Mouse (Mus musculus) midbrain, embryonic 11.5 days (tissue): ENCODE data around the gene Tax1bp1. TPM values are rescaled to one million over a fixed set of nuclear protein-coding genes. Genes with fewer than 3 reads are reported as not detected.

ENCODE experiments used
- ATAC-seq: fragments of 200-750 bp; cut with Nextera tagmentation; 2 replicates; pipeline ENCODE4 v1.8.0; 2017; ENCODE audit warnings: moderate TSS enrichment, moderate library complexity; ENCODE audit not compliant: low FRiP score
- DNase-seq: peaks from one replicate; pipeline ENCODE4 v3.0.0; 2015; ENCODE audit warnings: low spot score; ENCODE audit errors: missing footprints
- H3K27ac ChIP-seq: fragments of 300-500 bp; sonication (generic); 2 replicates; pipeline ENCODE4 v1.5.1; 2014; ENCODE audit warnings: low read depth, low read length
- H3K27me3 ChIP-seq: fragments of 300-500 bp; sonication (generic); 2 replicates; pipeline ENCODE4 v1.6.1; 2014; ENCODE audit warnings: mild to moderate bottlenecking, low read length, moderate library complexity, mixed read lengths; ENCODE audit not compliant: control insufficient read depth, insufficient read depth
- H3K36me3 ChIP-seq: fragments of 300-500 bp; sonication (generic); 2 replicates; pipeline ENCODE4 v1.6.1; 2014; ENCODE audit warnings: mild to moderate bottlenecking, low read length, moderate library complexity, mixed read lengths; ENCODE audit not compliant: control insufficient read depth, insufficient read depth
- H3K4me1 ChIP-seq: fragments of 300-500 bp; sonication (generic); 2 replicates; pipeline ENCODE4 v1.6.1; 2014; ENCODE audit warnings: low read length; ENCODE audit not compliant: control insufficient read depth, insufficient read depth
- H3K4me2 ChIP-seq: fragments of 300-500 bp; sonication (generic); 2 replicates; pipeline ENCODE4 v1.6.1; 2014; ENCODE audit warnings: mild to moderate bottlenecking, moderate library complexity
- H3K4me3 ChIP-seq: fragments of 300-500 bp; sonication (generic); 2 replicates; pipeline ENCODE4 v1.5.1; 2014; ENCODE audit warnings: low read depth, low read length
- H3K9ac ChIP-seq: fragments of 300-500 bp; sonication (generic); 2 replicates; pipeline ENCODE4 v1.6.1; 2014; ENCODE audit warnings: low read length
- H3K9me3 ChIP-seq: fragments of 300-500 bp; sonication (generic); 2 replicates; pipeline ENCODE4 v1.6.1; 2016; ENCODE audit warnings: low read length; ENCODE audit not compliant: control insufficient read depth
- WGBS: fragments of 180-500 bp; shearing (Covaris S2); extraction: QIAGEN DNeasy Blood & Tissue Kit; methylation state at CpG from one replicate; pipeline ENCODE4 v1.1.7; 2014; 5-methylcytosine and 5-hydroxymethylcytosine counted together
- polyA plus RNA-seq: library from polyadenylated mRNA; unstranded; fragments of >200 nt; fragmentation: Nextera tagmentation; extraction: Ambion mirVana; gene quantifications from 2 replicates; pipeline ENCODE4 v1.2.1, GENCODE M21; 2014

Tax1bp1 gene
- polyA plus RNA-seq, 1 experiment from 2014 or later = 144 TPM

GRCm38 (mm10) chr6:52724805-52725439, 11.4 kb downstream of the Tax1bp1 start:
- no peak overlapping the region for H3K9ac ChIP-seq
- ATAC-seq (no peak), DNase-seq (peak; percentile 96)
- no peaks in the 10 kb centered on the region for H3K27me3 ChIP-seq
- H3K4me1 ChIP-seq = no peaks in the 10 kb centered on the region
- H3K9me3 ChIP-seq = no peaks in the 10 kb centered on the region
- no peaks in the 10 kb centered on the region for H3K36me3 ChIP-seq
- no peak overlapping the region for H3K4me3 ChIP-seq
- H3K27ac ChIP-seq = no peak overlapping the region
- no peak overlapping the region for H3K4me2 ChIP-seq
- 62% methylated on average over 8 of the region's 8 CpGs for WGBS

- Histone ChIP-seq H3K9ac (no peak overlapping the region), H3K9me3 (no peaks in the 10 kb centered on the region), H3K36me3 (0 out of 2 replicates have a peak, but pooled peaks cover 2% of the 10 kb centered on the region), H3K27me3 (no peaks in the 10 kb centered on the region), H3K4me2 (no peak overlapping the region), H3K27ac (no peak overlapping the region), H3K4me3 (no peak overlapping the region), H3K4me1 (no peaks in the 10 kb centered on the region)
- ATAC-seq = no peak
- no peak for DNase-seq
- WGBS = 90% methylated on average over 4 of the region's 4 CpGs
Observed at GRCm38 (mm10) chr6:52730338-52730737, 16.8 kb downstream of the Tax1bp1 start.

GRCm38 (mm10) chr6:52734630-52735029, 21.1 kb downstream of the Tax1bp1 start:
- no peaks in the 10 kb centered on the region for H3K9me3 ChIP-seq
- H3K27me3 ChIP-seq = no peaks in the 10 kb centered on the region
- no peaks in the 10 kb centered on the region for H3K4me1 ChIP-seq
- DNase-seq (no peak), ATAC-seq (no peak)
- H3K36me3 ChIP-seq = peaks cover 4% of the 10 kb centered on the region; the same call in 1 of the 2 replicates
- H3K27ac ChIP-seq = no peak overlapping the region
- 100% methylated on average over 2 of the region's 2 CpGs for WGBS
- no peak overlapping the region for H3K4me2 ChIP-seq
- H3K4me3 ChIP-seq = no peak overlapping the region
- no peak overlapping the region for H3K9ac ChIP-seq

- Histone ChIP-seq H3K36me3 (peaks cover 3% of the 10 kb centered on the region; the same call in 1 of the 2 replicates), H3K4me1 (no peaks in the 10 kb centered on the region), H3K27me3 (no peaks in the 10 kb centered on the region), H3K9me3 (no peaks in the 10 kb centered on the region), H3K9ac (no peak overlapping the region), H3K27ac (no peak overlapping the region), H3K4me2 (no peak overlapping the region), H3K4me3 (no peak overlapping the region)
- 94% methylated on average over 5 of the region's 5 CpGs for WGBS
- ATAC-seq (no peak), DNase-seq (peak; percentile 53)
Observed at GRCm38 (mm10) chr6:52752832-52753231, 39.3 kb downstream of the Tax1bp1 start.

GRCm38 (mm10) chr6:52765206-52765605, 51.7 kb downstream of the Tax1bp1 start:
- Histone ChIP-seq H3K9me3 (no peaks in the 10 kb centered on the region), H3K4me3 (no peak overlapping the region), H3K27ac (no peak overlapping the region), H3K4me1 (no peaks in the 10 kb centered on the region), H3K36me3 (peaks cover 10% of the 10 kb centered on the region; the same call in 1 of the 2 replicates), H3K27me3 (no peaks in the 10 kb centered on the region), H3K4me2 (no peak overlapping the region), H3K9ac (no peak overlapping the region)
- ATAC-seq = no peak
- WGBS = 78% methylated on average over 7 of the region's 7 CpGs
- DNase-seq = no peak

- Histone ChIP-seq H3K4me1 (no peaks in the 10 kb centered on the region), H3K9me3 (no peaks in the 10 kb centered on the region), H3K27me3 (no peaks in the 10 kb centered on the region), H3K36me3 (peaks cover 10% of the 10 kb centered on the region; the same call in 1 of the 2 replicates), H3K4me2 (no peak overlapping the region), H3K9ac (no peak overlapping the region), H3K27ac (no peak overlapping the region), H3K4me3 (no peak overlapping the region)
- no peak for DNase-seq
- WGBS = 91% methylated on average over 1 of the region's 1 CpGs
- no peak for ATAC-seq
Observed at GRCm38 (mm10) chr6:52770789-52771188, 57.3 kb downstream of the Tax1bp1 start.

- peaks cover 3% of the 10 kb centered on the region; the same call in 1 of the 2 replicates for H3K36me3 ChIP-seq
- 87% methylated on average over 5 of the region's 5 CpGs for WGBS
- ATAC-seq (no peak), DNase-seq (no peak)
- no peak overlapping the region for H3K9ac ChIP-seq
- no peaks in the 10 kb centered on the region for H3K9me3 ChIP-seq
- H3K4me1 ChIP-seq = no peaks in the 10 kb centered on the region
- H3K27ac ChIP-seq = no peak overlapping the region
- no peak overlapping the region for H3K4me3 ChIP-seq
- no peak overlapping the region for H3K4me2 ChIP-seq
- no peaks in the 10 kb centered on the region for H3K27me3 ChIP-seq
Observed at GRCm38 (mm10) chr6:52773132-52773531, 59.6 kb downstream of the Tax1bp1 start.

GRCm38 (mm10) chr6:52775350-52775749, 61.8 kb downstream of the Tax1bp1 start:
- WGBS = 71% methylated on average over 3 of the region's 3 CpGs
- Histone ChIP-seq H3K4me2 (no peak overlapping the region), H3K9ac (no peak overlapping the region), H3K36me3 (no peaks in the 10 kb centered on the region; the same call in 1 of the 2 replicates), H3K27me3 (no peaks in the 10 kb centered on the region), H3K27ac (no peak overlapping the region), H3K9me3 (no peaks in the 10 kb centered on the region), H3K4me3 (no peak overlapping the region), H3K4me1 (no peaks in the 10 kb centered on the region)
- DNase-seq (no peak), ATAC-seq (no peak)

- Histone ChIP-seq H3K4me1 (no peaks in the 10 kb centered on the region), H3K27me3 (no peaks in the 10 kb centered on the region), H3K4me2 (no peak overlapping the region), H3K27ac (no peak overlapping the region), H3K4me3 (no peak overlapping the region), H3K9me3 (no peaks in the 10 kb centered on the region), H3K36me3 (no peaks in the 10 kb centered on the region; the same call in 1 of the 2 replicates), H3K9ac (no peak overlapping the region)
- WGBS = 90% methylated on average over 8 of the region's 8 CpGs
- ATAC-seq = no peak
- DNase-seq = no peak
Observed at GRCm38 (mm10) chr6:52775956-52776355, 62.4 kb downstream of the Tax1bp1 start.
